Mouse (Mus musculus) limb, embryonic 10.5 days (tissue): Measurements from ENCODE around the gene Esyt1. TPM values are rescaled to one million over a fixed set of nuclear protein-coding genes. Genes with fewer than 3 reads are reported as not detected.
A peak's percentile ranks its signal among the peaks of the same experiment; 100 is the strongest.
"Not testable (repeated sequence)": the region's sequence is repeated elsewhere in the genome, so short reads cannot be mapped to it uniquely, and the experiment has no call there.

ENCODE experiments used
- DNase-seq: peaks from one replicate; pipeline ENCODE4 v3.0.0-alpha.2; 2017; ENCODE audit warnings: low spot score
- H3K27ac ChIP-seq: fragments of 300-500 bp; sonication (generic); 2 replicates; pipeline ENCODE4 v1.5.1; 2016; ENCODE audit warnings: mild to moderate bottlenecking
- H3K27me3 ChIP-seq: fragments of 300-500 bp; sonication (generic); 2 replicates; pipeline ENCODE4 v1.6.1; 2016; ENCODE audit warnings: low read depth, mild to moderate bottlenecking; ENCODE audit not compliant: poor library complexity, severe bottlenecking
- H3K36me3 ChIP-seq: fragments of 300-500 bp; sonication (generic); 2 replicates; pipeline ENCODE4 v1.6.1; 2016; ENCODE audit warnings: mild to moderate bottlenecking, moderate library complexity
- H3K4me1 ChIP-seq: fragments of 300-500 bp; sonication (generic); 2 replicates; pipeline ENCODE4 v1.6.1; 2016
- H3K4me3 ChIP-seq: fragments of 300-500 bp; sonication (generic); 2 replicates; pipeline ENCODE4 v1.5.1; 2016; ENCODE audit warnings: mild to moderate bottlenecking, moderate library complexity
- H3K9me3 ChIP-seq: fragments of 300-500 bp; sonication (generic); replicated peaks from 2 replicates; pipeline ENCODE4 v1.6.1; 2016; ENCODE audit warnings: mild to moderate bottlenecking
- WGBS: fragments of 180-500 bp; shearing (Covaris S2); methylation state at CpG from one replicate; pipeline ENCODE4 v1.1.7; 2016; 5-methylcytosine and 5-hydroxymethylcytosine counted together
- polyA plus RNA-seq: library from polyadenylated mRNA; unstranded; fragments of >200 nt; fragmentation: Nextera tagmentation; extraction: Ambion mirVana; gene quantifications from 2 replicates; pipeline ENCODE4 v1.2.1, GENCODE M21; 2016

The Esyt1 gene
- polyA plus RNA-seq, 1 experiment from 2014 or later = 8.4 TPM

GRCm38 (mm10) chr10:128496509-128497077 lies 29.1 kb downstream of the Esyt1 start:
- H3K4me3 ChIP-seq = peak overlapping the region; percentile 14; the same call in 1 of the 2 replicates
- H3K27me3 ChIP-seq = peaks cover 7% of the 10 kb centered on the region
- WGBS = 43% methylated on average over 6 of the region's 6 CpGs
- no peaks in the 10 kb centered on the region for H3K9me3 ChIP-seq
- peaks cover 9% of the 10 kb centered on the region for H3K36me3 ChIP-seq
- peaks cover 46% of the 10 kb centered on the region for H3K4me1 ChIP-seq
- no peak overlapping the region for H3K27ac ChIP-seq
- DNase-seq = no peak

GRCm38 (mm10) chr10:128495903-128496302 lies 29.8 kb downstream of the Esyt1 start:
- peaks cover 16% of the 10 kb centered on the region for H3K36me3 ChIP-seq
- 77% methylated on average over 4 of the region's 4 CpGs for WGBS
- no peak overlapping the region for H3K27ac ChIP-seq
- H3K4me3 ChIP-seq = no peak overlapping the region
- no peaks in the 10 kb centered on the region for H3K9me3 ChIP-seq
- peaks cover 7% of the 10 kb centered on the region for H3K27me3 ChIP-seq
- peaks cover 53% of the 10 kb centered on the region for H3K4me1 ChIP-seq
- DNase-seq = no peak

- H3K9me3 ChIP-seq = no peaks in the 10 kb centered on the region
- H3K36me3 ChIP-seq = peaks cover 22% of the 10 kb centered on the region
- WGBS = 88% methylated on average over 2 of the region's 2 CpGs
- peaks cover 54% of the 10 kb centered on the region for H3K4me1 ChIP-seq
- no peak overlapping the region for H3K27ac ChIP-seq
- no peak for DNase-seq
- peak overlapping the region; percentile 65 for H3K4me3 ChIP-seq
- H3K27me3 ChIP-seq = peaks cover 7% of the 10 kb centered on the region
Measured at GRCm38 (mm10) chr10:128495270-128495669, 30.4 kb downstream of the Esyt1 start.

GRCm38 (mm10) chr10:128494667-128495245 lies 30.9 kb downstream of the Esyt1 start:
- H3K4me1 ChIP-seq = peaks cover 54% of the 10 kb centered on the region

GRCm38 (mm10) chr10:128493695-128494666 lies 31.7 kb downstream of the Esyt1 start, which contains the start of gene Myl6:
Gene Myl6 (minus strand): TSS chr10:128494145.
- peak within 1 kb of the TSS; percentile 90 for H3K27ac ChIP-seq
- peak within 1 kb of the TSS; percentile 65 for H3K4me3 ChIP-seq
- peaks cover 35% of the 10 kb centered on the region for H3K36me3 ChIP-seq
- H3K9me3 ChIP-seq = no peaks in the 10 kb centered on the region
- DNase-seq = peak; percentile 98
- peaks cover 7% of the 10 kb centered on the region for H3K27me3 ChIP-seq
- under 1% methylated on average over 45 of the region's 45 CpGs for WGBS
- H3K4me1 ChIP-seq = peaks cover 49% of the 10 kb centered on the region

More at GRCm38 (mm10) chr10:128494667-128495245, 30.9 kb downstream of the Esyt1 start:
- no peak for DNase-seq
- Histone ChIP-seq H3K27ac (peak overlapping the region; percentile 90), H3K4me3 (peak overlapping the region; percentile 65), H3K27me3 (peaks cover 7% of the 10 kb centered on the region), H3K9me3 (no peaks in the 10 kb centered on the region), H3K36me3 (peaks cover 27% of the 10 kb centered on the region)
- WGBS = 62% methylated on average over 11 of the region's 11 CpGs

GRCm38 (mm10) chr10:128493319-128493694 lies 32.4 kb downstream of the Esyt1 start:
- Histone ChIP-seq H3K27ac (peak overlapping the region; percentile 90), H3K4me3 (peak overlapping the region; percentile 65), H3K4me1 (peaks cover 46% of the 10 kb centered on the region), H3K9me3 (no peaks in the 10 kb centered on the region), H3K36me3 (peaks cover 42% of the 10 kb centered on the region), H3K27me3 (peaks cover 7% of the 10 kb centered on the region)
- WGBS = 0% methylated on average over 12 of the region's 12 CpGs
- DNase-seq = peak; percentile 47

GRCm38 (mm10) chr10:128492633-128493311 lies 32.9 kb downstream of the Esyt1 start:
- Histone ChIP-seq H3K4me1 (peaks cover 41% of the 10 kb centered on the region), H3K27me3 (peaks cover 7% of the 10 kb centered on the region), H3K9me3 (no peaks in the 10 kb centered on the region), H3K27ac (peak overlapping the region; percentile 90), H3K36me3 (peaks cover 47% of the 10 kb centered on the region), H3K4me3 (peak overlapping the region; percentile 65)
- WGBS = 34% methylated on average over 12 of the region's 12 CpGs
- peak; percentile 66 for DNase-seq

- not testable (repeated sequence) for DNase-seq, H3K9me3 ChIP-seq, H3K27ac ChIP-seq, H3K27me3 ChIP-seq
- Histone ChIP-seq H3K4me3 (peak overlapping the region; percentile 65), H3K4me1 (peaks cover 39% of the 10 kb centered on the region), H3K36me3 (peaks cover 54% of the 10 kb centered on the region)
- 79% methylated on average over 8 of the region's 8 CpGs for WGBS
Measured at GRCm38 (mm10) chr10:128492051-128492450, 33.6 kb downstream of the Esyt1 start.

- Histone ChIP-seq H3K27me3 (no peaks in the 10 kb centered on the region), H3K27ac (no peak overlapping the region), H3K36me3 (peaks cover 60% of the 10 kb centered on the region), H3K4me3 (peak overlapping the region; percentile 65), H3K9me3 (no peaks in the 10 kb centered on the region), H3K4me1 (peaks cover 34% of the 10 kb centered on the region)
- no peak for DNase-seq
- WGBS = 78% methylated on average over 6 of the region's 6 CpGs
Measured at GRCm38 (mm10) chr10:128491495-128491894, 34.2 kb downstream of the Esyt1 start.

GRCm38 (mm10) chr10:128490912-128491311 lies 34.8 kb downstream of the Esyt1 start:
- Histone ChIP-seq H3K36me3 (peaks cover 66% of the 10 kb centered on the region), H3K27me3 (no peaks in the 10 kb centered on the region), H3K9me3 (no peaks in the 10 kb centered on the region), H3K4me3 (peak overlapping the region; percentile 65; the same call in 1 of the 2 replicates), H3K4me1 (peaks cover 32% of the 10 kb centered on the region), H3K27ac (no peak overlapping the region)
- 70% methylated on average over 5 of the region's 5 CpGs for WGBS
- no peak for DNase-seq

GRCm38 (mm10) chr10:128490232-128490631 lies 35.4 kb downstream of the Esyt1 start:
- Histone ChIP-seq H3K9me3 (no peaks in the 10 kb centered on the region), H3K36me3 (peaks cover 72% of the 10 kb centered on the region), H3K4me3 (no peak overlapping the region), H3K27me3 (no peaks in the 10 kb centered on the region), H3K4me1 (peaks cover 32% of the 10 kb centered on the region), H3K27ac (no peak overlapping the region)
- no peak for DNase-seq
- 72% methylated on average over 5 of the region's 5 CpGs for WGBS

- no peaks in the 10 kb centered on the region for H3K9me3 ChIP-seq
- H3K4me1 ChIP-seq = peaks cover 27% of the 10 kb centered on the region
- no peak overlapping the region for H3K4me3 ChIP-seq
- H3K27me3 ChIP-seq = no peaks in the 10 kb centered on the region
- WGBS = 67% methylated on average over 4 of the region's 4 CpGs
- DNase-seq = no peak
- no peak overlapping the region for H3K27ac ChIP-seq
- H3K36me3 ChIP-seq = peaks cover 76% of the 10 kb centered on the region
Measured at GRCm38 (mm10) chr10:128489785-128490184, 35.9 kb downstream of the Esyt1 start.
